In the genomic region with DNA sequence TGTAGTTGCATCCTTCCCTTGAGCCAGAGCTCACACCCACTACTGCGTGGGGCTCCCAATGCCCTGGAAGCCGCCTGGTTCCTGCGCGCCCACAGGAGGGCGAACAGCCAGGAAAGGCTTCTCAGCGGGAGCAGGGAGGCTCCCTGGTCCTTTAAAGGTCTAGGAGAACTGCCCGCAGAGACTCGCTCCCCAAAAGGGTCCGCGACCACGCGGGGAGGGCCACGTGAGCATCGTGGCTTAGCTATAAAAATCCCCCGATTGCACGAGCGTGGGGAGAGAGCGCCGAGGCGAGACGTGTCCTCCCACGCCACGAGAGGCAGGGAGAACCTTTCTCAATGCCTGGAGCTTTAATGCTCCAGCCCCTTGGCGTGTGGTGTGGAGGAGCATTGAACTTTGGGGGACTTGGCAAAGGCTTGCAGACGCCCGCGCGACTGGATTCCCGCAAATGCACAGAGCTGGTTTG, we compare ENCODE assay signal across 9 mouse cellular contexts. TPM values are rescaled to one million over a fixed set of nuclear protein-coding genes. Genes with fewer than 3 reads are reported as not detected.
DNase-seq lines count a peak whose midpoint lies in the region; ATAC-seq and TF ChIP-seq lines count a peak whose summit lies in the region.
"Had no signal": no experiment of that assay in that cellular context is flagged by ENCODE, and none has a peak within 500 bp of the region (broad histone marks: within the 10 kb centered on the region; RNA-seq: fewer than 3 reads in every experiment).

Nwd2 (plus strand) TSS at position 33 of the 463 bp plus-strand sequence.

- WGBS in kidney, adult 2 months: under 1% methylated on average over 29 of the region's 29 CpGs
- WGBS in forebrain, postnatal 0 days: under 1% methylated on average over 29 of the region's 29 CpGs
- WGBS in midbrain, embryonic 11.5 days: 2% methylated on average over 29 of the region's 29 CpGs

- no peaks in the 10 kb centered on the region for H3K4me1 ChIP-seq in kidney, adult 2 months (ENCODE audit: control insufficient read depth, insufficient read depth, low read length)
- H3K4me1 ChIP-seq in forebrain, postnatal 0 days (ENCODE audit: insufficient read depth): no peaks in the 10 kb centered on the region
- H3K4me1 ChIP-seq in midbrain, embryonic 11.5 days (ENCODE audit: control insufficient read depth, insufficient read depth, low read length): peaks cover 10% of the 10 kb centered on the region; the same call in 1 of the 2 replicates
- H3K4me1 ChIP-seq: megakaryocyte, embryonic 14.5 days had no signal

- H3K9ac ChIP-seq in forebrain, postnatal 0 days: peak within 1 kb of the TSS; percentile 63
- H3K9ac ChIP-seq in midbrain, embryonic 11.5 days (ENCODE audit: low read length): peak within 1 kb of the TSS; percentile 59

- no peaks in the 10 kb centered on the region for H3K36me3 ChIP-seq in kidney, adult 2 months (ENCODE audit: control insufficient read depth, insufficient read depth, low read length)
- no peaks in the 10 kb centered on the region for H3K36me3 ChIP-seq in forebrain, postnatal 0 days (ENCODE audit: insufficient read depth)
- no peaks in the 10 kb centered on the region for H3K36me3 ChIP-seq in midbrain, embryonic 11.5 days (ENCODE audit: control insufficient read depth, insufficient read depth, low read length)

- no peaks in the 10 kb centered on the region for H3K9me3 ChIP-seq in forebrain, postnatal 0 days (ENCODE audit: low read length)
- no peaks in the 10 kb centered on the region for H3K9me3 ChIP-seq in midbrain, embryonic 11.5 days (ENCODE audit: control insufficient read depth, low read length)

- peak within 1 kb of the TSS; percentile 26; the same call in 1 of the 2 replicates for H3K4me3 ChIP-seq in kidney, adult 2 months (ENCODE audit: insufficient read depth, low read depth, low read length)
- H3K4me3 ChIP-seq in forebrain, postnatal 0 days (ENCODE audit: low read depth, low read length): peak within 1 kb of the TSS; percentile 61
- H3K4me3 ChIP-seq in midbrain, embryonic 11.5 days (ENCODE audit: low read depth, low read length): peak within 1 kb of the TSS; percentile 58
- H3K4me3 ChIP-seq: megakaryocyte, embryonic 14.5 days had no signal

- H3K4me2 ChIP-seq in forebrain, postnatal 0 days (ENCODE audit: low read depth): peak within 1 kb of the TSS; percentile 99
- peak within 1 kb of the TSS; percentile 91 for H3K4me2 ChIP-seq in midbrain, embryonic 11.5 days

- H3K27me3 ChIP-seq in kidney, adult 2 months (replicated peaks; ENCODE audit: control insufficient read depth, insufficient read depth, low read length): peaks cover 2% of the 10 kb centered on the region; the same call in 1 of the 2 replicates
- H3K27me3 ChIP-seq in forebrain, postnatal 0 days (ENCODE audit: insufficient read depth, low read length): no peaks in the 10 kb centered on the region
- H3K27me3 ChIP-seq in midbrain, embryonic 11.5 days (ENCODE audit: control insufficient read depth, insufficient read depth, low read length): peaks cover 25% of the 10 kb centered on the region

- peak; percentile 38 for ATAC-seq in forebrain, postnatal 0 days
- peak; percentile 45 for ATAC-seq in midbrain, embryonic 11.5 days (ENCODE audit: low FRiP score)
- no peak for ATAC-seq in megakaryocyte-erythroid progenitor cell, adult 5-6 weeks (replicated peaks; ENCODE audit: low FRiP score, low TSS enrichment, poor library complexity, severe bottlenecking)
- no peak for ATAC-seq in CD4-positive, CD25-positive, alpha-beta regulatory T cell, adult 4 months
- ATAC-seq in megakaryocyte, adult 5-6 weeks (ENCODE audit: poor library complexity, severe bottlenecking): no peak

- H3K27ac ChIP-seq in kidney, adult 2 months (ENCODE audit: insufficient read depth, low read depth, low read length): no peak within 1 kb of the TSS
- H3K27ac ChIP-seq in forebrain, postnatal 0 days (ENCODE audit: low read depth, low read length): peak within 1 kb of the TSS; percentile 35; the same call in 1 of the 2 replicates
- no peak within 1 kb of the TSS for H3K27ac ChIP-seq in midbrain, embryonic 11.5 days (ENCODE audit: low read depth, low read length)

- no peak for TF ChIP-seq CTCF in kidney, adult 2 months (conservative IDR thresholded peaks at IDR 0.05; ENCODE audit: insufficient read depth, insufficient read length, low read depth, low read length)
- no peak; the same call in 1 of the 2 replicates for TF ChIP-seq CTCF in forebrain, postnatal 0 days (IDR thresholded peaks at IDR 0.05; ENCODE audit: low read depth)

- no peak for TF ChIP-seq POLR2A in kidney, adult 2 months (IDR thresholded peaks at IDR 0.05; ENCODE audit: low read depth, low read length)

- no peak for DNase-seq in kidney, adult 2 months
- no peak for DNase-seq in kidney, adult 8-10 months
- DNase-seq in forebrain, postnatal 0 days: peak; percentile 46
- DNase-seq in layer of hippocampus, adult 18-20 months (ENCODE audit: low spot score in 2 of 2): peak; percentile 54 to 60
- peak; percentile 91 for DNase-seq in midbrain, embryonic 11.5 days (ENCODE audit: low spot score, missing footprints)

RNA-seq across cellular contexts. Expression of gene Nwd2, which starts in this region (rescaled TPM):
- polyA plus RNA-seq in kidney, adult 2 months (2012; rRNA removed): not detected in 2 replicates
- 33.4 and 44.9 TPM in 2 replicates for total RNA-seq in forebrain, postnatal 0 days (2014; rRNA removed)
- polyA plus RNA-seq in forebrain, postnatal 0 days (2015; fragmentation: Nextera tagmentation; extraction: Ambion mirVana): 13.2 and 16.5 TPM in 2 replicates
- 10 to 100 TPM; 17.7 to 18.4 TPM for total RNA-seq in layer of hippocampus, adult 18-20 months (2021)
- polyA plus RNA-seq in midbrain, embryonic 11.5 days (2014; fragmentation: Nextera tagmentation; extraction: Ambion mirVana): 2.1 and 3.1 TPM in 2 replicates
- total RNA-seq in megakaryocyte-erythroid progenitor cell, adult 5-6 weeks (2014; fragmentation: Nextera tagmentation): not detected in 2 replicates
- not detected in 2 replicates for total RNA-seq in megakaryocyte-erythroid progenitor cell, adult 5-6 weeks (2017)
- under 1 TPM in 1 of 2 experiments, not detected in 1; 0.05 TPM for polyA plus RNA-seq in CD4-positive, CD25-positive, alpha-beta regulatory T cell, adult 4 months (2017; shearing (Covaris generic))
- not detected in 2 replicates for total RNA-seq in megakaryocyte, adult 5-6 weeks (2015)
- total RNA-seq in megakaryocyte, adult 5-6 weeks (2017): not detected in 2 replicates

Comparison
In these comparisons a context has a peak if more than half of its experiments do, and no peak if none do; other contexts are left out.
1. RNA of gene Nwd2 (total RNA-seq): 33.4 to 44.9 TPM in forebrain, postnatal 0 days and 17.7 to 18.4 TPM in layer of hippocampus, adult 18-20 months; not detected in megakaryocyte-erythroid progenitor cell, adult 5-6 weeks and not detected in megakaryocyte, adult 5-6 weeks; every median in the first group is over 10 times any median in the second.
2. DNase-seq: peak in forebrain, postnatal 0 days (single experiment), layer of hippocampus, adult 18-20 months (2 of 2) and midbrain, embryonic 11.5 days (single experiment); none in kidney, adult 2 months (single experiment) and kidney, adult 8-10 months (0 of 2).
3. ATAC-seq: peak in forebrain, postnatal 0 days (single experiment) and midbrain, embryonic 11.5 days (single experiment); none in megakaryocyte-erythroid progenitor cell, adult 5-6 weeks (single experiment), CD4-positive, CD25-positive, alpha-beta regulatory T cell, adult 4 months (single experiment) and megakaryocyte, adult 5-6 weeks (single experiment).
4. Peak in every context shown above with its lines, with median percentiles within 50 percentile points of each other: H3K4me3 ChIP-seq.